9 mouse cellular contexts compared by ENCODE assay signal in the genomic region with DNA sequence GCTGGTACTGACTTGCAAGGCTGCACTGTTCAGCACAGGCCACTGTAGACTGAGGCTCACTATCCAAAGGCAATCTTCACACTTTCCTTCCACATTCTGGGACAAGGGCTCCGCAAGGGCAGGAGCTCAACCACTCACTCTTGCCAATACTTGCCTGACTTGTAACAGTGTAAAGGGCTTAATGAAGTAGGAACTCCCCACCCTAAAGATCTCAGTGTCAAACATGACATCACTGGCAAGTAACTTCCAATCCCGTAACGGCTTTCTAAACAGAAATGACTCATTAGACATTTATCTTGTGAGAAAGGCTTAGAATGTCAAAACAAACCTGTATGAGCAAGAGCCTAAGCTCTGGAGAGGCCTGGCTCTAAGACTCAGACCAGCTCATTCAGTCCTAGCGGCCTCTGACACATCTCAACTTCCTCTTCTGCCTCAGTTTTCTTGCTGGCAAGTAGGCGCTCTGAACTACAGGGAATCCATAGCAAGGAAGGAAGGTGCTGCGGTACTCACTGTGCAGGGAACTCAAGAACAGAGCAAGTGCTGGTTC. TPM values are rescaled to one million over a fixed set of nuclear protein-coding genes. Genes with fewer than 3 reads are reported as not detected.
DNase-seq lines count a peak whose midpoint lies in the region; ATAC-seq lines count a peak whose summit lies in the region.
"Had no signal": no experiment of that assay in that cellular context is flagged by ENCODE, and none has a peak within 500 bp of the region (broad histone marks: within the 10 kb centered on the region; RNA-seq: fewer than 3 reads in every experiment).

No protein-coding gene starts in this region.

- peaks cover 100% of the 10 kb centered on the region for H3K79me2 ChIP-seq in macrophage (ENCODE audit: inconsistent target)

- H3K4me3 ChIP-seq in macrophage (ENCODE audit: inconsistent target): no peak overlapping the region
- H3K4me3 ChIP-seq: neural tube, embryonic 13.5 days had no signal

- peaks cover 39% of the 10 kb centered on the region for H3K36me3 ChIP-seq in macrophage (ENCODE audit: inconsistent target)

- intact Hi-C loops in heart, postnatal 14 days (cut with DNase I): no loop called here
- intact Hi-C loops in left cerebral cortex, postnatal 4 days (cut with DNase I): no loop called here

- ATAC-seq in granulocyte monocyte progenitor cell, adult 5-6 weeks (replicated peaks; ENCODE audit: poor library complexity, severe bottlenecking): peak; percentile 66

- peak overlapping the region; percentile 17; the same call in 1 of the 2 replicates for H3K27ac ChIP-seq in macrophage
- H3K27ac ChIP-seq: neural tube, embryonic 13.5 days had no signal

- DNase-seq in heart, adult 11 months: peak; percentile 90
- no peak for DNase-seq in heart, postnatal 14 days
- peak; percentile 63 for DNase-seq in CD4-positive, CD25-positive, alpha-beta regulatory T cell, adult 2 months (ENCODE audit: low read depth, low spot score)
- DNase-seq in left cerebral cortex, postnatal 4 days: no peak
- DNase-seq in kidney, postnatal 25 days: no peak
- DNase-seq in thymus, postnatal 14 days: no peak

- 30% methylated on average over 6 of the region's 6 CpGs for WGBS in macrophage (ENCODE audit: missing documents)

RNA-seq across cellular contexts. Expression of gene Rac1, which starts 9.7 kb away (rescaled TPM):
- total RNA-seq in heart, postnatal 14 days (2021): 100 to 1,000 TPM; 257 to 259 TPM
- 349 and 471 TPM in 2 replicates for total RNA-seq in granulocyte monocyte progenitor cell, adult 5-6 weeks (2014; fragmentation: Nextera tagmentation)
- total RNA-seq in granulocyte monocyte progenitor cell, adult 5-6 weeks (2017): 118 and 134 TPM in 2 replicates
- 10 to 100 TPM; 22.2 to 51.5 (median 32.3) TPM for total RNA-seq in macrophage (2018; cell fraction: chromatin; rRNA removed)
- total RNA-seq in macrophage (2018; cell fraction: cytosol; rRNA removed): 100 to 1,000 TPM; 391 to 490 (median 447) TPM
- 100 to 1,000 TPM in 21 of 26 experiments, 10 to 100 TPM in 5; 55.5 to 260 (median 146) TPM for total RNA-seq in macrophage (2018; cell fraction: nucleus; rRNA removed)
- 386 to 538 TPM (median 421 TPM) in 3 replicates for polyA plus RNA-seq in macrophage (2018)
- 100 to 1,000 TPM; 415 to 420 TPM for total RNA-seq in left cerebral cortex, postnatal 4 days (2021)

RNA-seq across cellular contexts. Expression of gene Daglb, which starts 53.7 kb away (rescaled TPM):
- total RNA-seq in heart, postnatal 14 days (2021): 1 to 10 TPM; 7.7 to 7.9 TPM
- total RNA-seq in granulocyte monocyte progenitor cell, adult 5-6 weeks (2014; fragmentation: Nextera tagmentation): 11.7 and 22.8 TPM in 2 replicates
- total RNA-seq in granulocyte monocyte progenitor cell, adult 5-6 weeks (2017): 24.1 and 25.0 TPM in 2 replicates
- 100 to 1,000 TPM in 5 of 26 experiments, 10 to 100 TPM in 17, 1 to 10 TPM in 4; 6.2 to 156 (median 37.7) TPM for total RNA-seq in macrophage (2018; cell fraction: chromatin; rRNA removed)
- total RNA-seq in macrophage (2018; cell fraction: cytosol; rRNA removed): 10 to 100 TPM; 17.1 to 77.4 (median 37.5) TPM
- 100 to 1,000 TPM in 2 of 26 experiments, 10 to 100 TPM in 24; 18.4 to 120 (median 45.8) TPM for total RNA-seq in macrophage (2018; cell fraction: nucleus; rRNA removed)
- 30.0 to 47.3 TPM (median 32.7 TPM) in 3 replicates for polyA plus RNA-seq in macrophage (2018)
- 10 to 100 TPM; 16.7 to 17.4 TPM for total RNA-seq in left cerebral cortex, postnatal 4 days (2021)

Comparison
In these comparisons a context has a peak if more than half of its experiments do, and no peak if none do; other contexts are left out.
1. DNase-seq: peak in heart, adult 11 months (single experiment) and CD4-positive, CD25-positive, alpha-beta regulatory T cell, adult 2 months (single experiment); none in heart, postnatal 14 days (0 of 2), left cerebral cortex, postnatal 4 days (single experiment), kidney, postnatal 25 days (0 of 2) and thymus, postnatal 14 days (single experiment).